Mouse (Mus musculus) frontal cortex, postnatal 14 days (tissue): ENCODE data around the gene Smarca2.

Source experiments
- DNase-seq, 2 experiments: peaks; one replicate each; pipeline ENCODE4 v3.0.0; 2022; ENCODE audit warnings: low spot score in 2 of 2

The Smarca2 gene

DNA sequence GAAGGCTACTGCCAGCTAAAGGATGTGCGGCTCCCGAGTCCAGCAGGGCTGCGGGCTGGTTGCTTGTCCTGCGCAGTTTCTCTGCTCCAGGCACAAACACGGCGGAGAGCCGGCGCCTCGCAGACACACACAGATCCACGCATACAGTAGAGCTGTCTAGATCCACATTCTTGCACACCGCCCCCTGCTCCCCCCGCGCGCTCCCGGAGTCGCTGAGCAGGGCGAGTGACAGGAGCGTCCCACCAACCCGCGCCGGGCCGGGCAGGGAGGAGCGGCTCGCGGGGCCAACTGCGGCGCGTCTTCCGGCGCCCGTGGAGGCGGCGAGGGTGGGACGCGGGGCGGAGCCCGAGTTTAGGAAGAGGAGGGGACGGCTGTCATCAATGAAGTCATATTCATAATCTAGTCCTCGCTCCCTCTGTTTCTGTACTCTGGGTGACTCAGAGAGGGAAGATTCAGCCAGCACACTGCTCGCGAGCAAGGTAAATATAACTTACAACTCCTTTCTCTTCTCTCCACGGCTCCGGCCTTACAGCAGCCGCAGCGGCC is at the start of gene Smarca2:
Smarca2 (plus strand) TSS at position 296 of the 546 bp plus-strand sequence.
- peak; percentile 95 to 96 for DNase-seq

GRCm38 (mm10) chr19:26564850-26565249 is 40.0 kb upstream of the Smarca2 start:
- DNase-seq: no peak

DNA sequence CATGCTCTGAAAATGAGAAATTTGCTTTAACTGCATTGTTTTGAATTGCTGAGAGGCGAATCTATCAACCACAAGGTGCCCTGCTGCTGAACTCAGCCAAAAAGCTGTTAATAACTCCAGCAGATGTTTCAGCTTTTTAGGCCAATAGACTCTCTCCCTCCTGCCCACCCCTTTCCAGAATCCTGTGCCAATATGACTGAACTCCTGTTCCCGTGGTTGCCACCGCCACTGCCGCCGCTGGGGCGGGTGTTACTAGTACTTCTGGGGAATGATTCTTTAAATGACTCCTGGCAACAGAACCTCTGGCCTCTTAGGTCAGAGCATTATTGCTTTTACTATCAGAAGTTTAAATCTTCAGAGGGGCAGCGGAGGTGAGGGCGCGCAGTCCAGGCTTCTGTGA is 38.7 kb upstream of the Smarca2 start:
- no peak for DNase-seq

DNA sequence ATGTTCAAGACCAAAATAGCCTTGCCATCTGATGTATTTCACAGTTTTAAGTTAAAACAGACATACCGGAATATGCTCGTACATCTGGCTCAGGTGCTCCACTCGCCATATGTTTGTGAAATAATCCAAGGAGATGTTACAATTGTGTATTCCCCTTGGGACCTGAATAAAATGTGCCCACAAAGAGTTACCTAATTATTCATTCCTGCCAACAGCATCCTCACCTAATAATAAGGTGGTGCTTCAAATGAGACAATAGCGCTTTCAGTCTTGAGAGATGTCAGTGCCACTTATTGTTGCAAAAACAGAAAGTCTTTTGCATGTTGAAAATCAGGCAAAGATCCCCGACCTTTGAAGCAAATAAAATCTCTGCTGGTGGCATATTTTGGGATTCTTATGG is 36.6 kb upstream of the Smarca2 start:
- no peak for DNase-seq

DNA sequence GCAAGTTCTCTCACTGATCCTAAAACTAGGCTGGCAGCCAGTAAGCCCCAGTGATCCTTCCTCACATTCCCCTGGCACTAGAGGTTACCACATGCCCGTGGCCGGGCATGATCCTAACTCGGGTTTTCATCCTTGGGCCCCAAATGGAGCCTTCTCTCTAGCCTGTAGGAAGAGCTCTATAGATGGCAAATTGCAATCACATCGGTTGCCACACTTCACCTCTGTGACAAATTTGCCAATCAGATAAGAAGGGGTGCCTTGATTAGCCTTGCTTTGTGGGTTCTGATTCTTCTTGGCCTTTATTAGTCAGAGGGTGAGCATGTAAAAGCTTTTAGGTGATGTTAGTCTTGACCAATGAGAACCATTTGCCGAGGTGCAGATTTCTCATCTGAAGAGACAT is 35.9 kb upstream of the Smarca2 start:
- no peak for DNase-seq

DNA sequence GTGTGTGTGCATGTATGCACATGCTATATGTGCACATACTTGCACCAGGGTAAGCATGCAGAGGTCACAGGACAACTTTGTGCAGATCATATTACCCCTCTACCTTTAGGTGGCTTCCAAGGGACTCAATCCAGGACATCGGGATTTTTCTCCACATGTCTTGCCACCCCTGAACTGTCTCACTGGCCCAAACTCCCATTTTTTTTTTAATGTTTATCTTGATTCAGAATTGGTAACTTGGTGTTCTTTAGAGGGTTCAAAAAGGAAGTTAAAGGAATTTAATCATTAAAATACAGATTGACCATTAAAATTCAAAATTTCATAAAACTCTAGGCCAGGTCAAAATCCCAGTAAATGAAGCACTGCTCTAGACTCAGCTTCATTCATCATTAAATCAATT is 35.4 kb upstream of the Smarca2 start:
- DNase-seq: no peak

- no peak for DNase-seq
Observed at GRCm38 (mm10) chr19:26579645-26580044, 25.2 kb upstream of the Smarca2 start.

DNA sequence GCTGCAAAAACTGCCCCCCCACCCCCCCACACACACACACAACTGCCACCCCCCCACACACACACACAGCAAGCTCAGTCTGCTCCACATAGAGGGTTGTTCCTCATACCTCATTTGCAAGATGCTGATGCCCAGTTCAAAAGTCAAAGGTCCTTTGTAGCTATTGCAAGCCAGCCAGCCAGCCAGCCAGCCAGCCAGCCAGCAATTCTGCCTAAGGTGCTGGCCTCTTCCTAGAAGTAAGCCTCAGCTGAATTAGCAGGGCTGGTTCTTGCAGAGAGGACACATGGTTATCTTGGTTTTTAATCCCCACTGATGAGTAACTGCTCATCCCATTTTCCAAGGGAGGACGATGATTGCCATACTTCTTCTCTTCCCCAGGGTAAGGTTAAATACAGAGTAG is 24.8 kb upstream of the Smarca2 start:
- DNase-seq: no peak

DNA sequence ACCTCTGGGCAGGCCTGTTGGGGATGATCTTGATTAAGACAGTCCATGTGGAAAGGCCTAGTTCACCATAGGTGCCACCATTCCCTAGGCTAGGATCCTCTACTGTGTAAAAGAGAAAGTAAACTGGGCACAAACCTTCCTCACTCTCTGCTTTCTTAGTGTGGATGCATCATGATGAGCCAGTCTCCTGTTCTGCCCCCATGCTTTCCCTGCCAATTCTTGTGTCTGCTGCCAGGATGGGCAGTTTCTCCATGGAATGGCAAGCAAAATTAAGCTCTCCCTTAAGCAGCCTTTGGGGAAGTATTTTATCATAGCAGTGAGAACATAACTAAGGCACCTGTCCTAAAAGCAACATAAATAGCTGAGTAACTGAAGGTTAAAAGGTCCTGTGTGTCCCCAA is 10.2 kb upstream of the Smarca2 start:
- no peak for DNase-seq

- no peak for DNase-seq
Observed at GRCm38 (mm10) chr19:26601459-26601858, 3.4 kb upstream of the Smarca2 start.

DNA sequence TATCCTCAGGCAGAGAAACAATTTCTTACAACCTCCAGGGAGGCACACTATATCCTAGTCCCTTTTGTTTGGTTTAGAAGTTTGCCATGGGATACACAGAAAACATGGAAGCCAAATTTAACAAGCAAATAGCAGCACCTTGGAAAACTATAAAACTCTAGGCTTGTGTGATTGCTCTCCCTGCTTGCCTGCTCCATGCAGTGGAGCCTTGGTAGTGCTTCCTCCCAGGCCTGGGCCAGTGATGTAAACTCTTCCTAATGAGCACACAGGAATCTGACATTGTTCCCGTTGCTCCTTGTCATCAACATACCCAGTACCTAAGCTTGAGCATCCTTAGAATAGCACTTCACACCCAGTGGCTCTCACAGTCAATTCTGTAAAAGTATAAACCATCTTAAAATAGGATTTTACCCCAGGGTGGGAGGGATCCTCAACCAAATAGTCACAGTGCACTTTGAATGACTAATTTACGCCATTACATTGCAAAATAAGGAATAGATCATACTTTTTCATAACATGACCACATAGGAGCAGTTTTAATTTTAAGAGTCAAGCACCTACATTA is 1.5 kb upstream of the Smarca2 start:
- no peak for DNase-seq

DNA sequence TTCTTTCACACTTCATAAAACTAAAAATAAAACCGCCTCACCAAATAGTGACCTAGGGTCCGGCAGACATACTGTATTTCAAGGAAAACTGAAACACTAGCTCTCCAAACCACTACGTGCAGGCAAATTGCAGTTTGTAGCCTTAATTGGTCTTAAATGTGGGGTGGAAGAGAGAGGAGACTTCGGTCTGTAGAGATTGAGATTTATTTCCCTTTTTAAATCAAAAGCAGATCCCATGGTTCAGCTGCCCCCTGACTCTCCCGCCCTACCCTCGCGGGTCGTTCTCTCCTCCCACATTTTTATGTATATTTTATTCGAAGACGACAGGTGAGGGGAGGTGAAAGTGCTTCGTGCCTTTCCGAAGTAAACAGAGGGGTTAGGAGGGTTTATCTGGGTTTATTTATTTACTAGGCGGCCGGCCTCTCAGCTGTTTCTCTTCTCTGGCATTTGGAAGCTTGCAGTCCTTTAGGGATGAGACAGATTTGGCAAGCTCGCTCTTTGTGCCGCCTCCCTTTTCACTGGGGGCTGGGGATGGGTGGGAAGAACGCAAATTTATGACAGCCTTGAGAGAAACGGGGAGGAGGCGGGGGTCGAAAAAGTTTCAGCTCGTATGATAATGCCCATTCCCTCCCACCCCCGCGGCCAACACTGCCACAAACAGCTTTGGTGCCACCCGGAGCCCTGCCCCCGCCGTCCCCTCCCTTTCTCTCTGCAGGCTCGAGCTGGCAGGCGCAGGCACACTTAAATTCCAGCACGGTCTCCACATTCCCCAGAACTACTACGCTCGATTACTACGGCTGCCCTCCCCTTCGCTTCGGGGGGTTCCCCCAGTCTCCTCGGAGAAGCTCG is 720 bp upstream of the Smarca2 start:
- DNase-seq: no peak

- peak; percentile 51 to 52 for DNase-seq
Observed at GRCm38 (mm10) chr19:26605438-26606320, 829 bp downstream of the Smarca2 start.

GRCm38 (mm10) chr19:26606321-26607155 is 1.7 kb downstream of the Smarca2 start:
- DNase-seq: peak; percentile 53 to 54

GRCm38 (mm10) chr19:26607156-26607536 is 2.3 kb downstream of the Smarca2 start:
- DNase-seq: no peak

GRCm38 (mm10) chr19:26607551-26608433 is 2.9 kb downstream of the Smarca2 start:
- DNase-seq: peak; percentile 27 to 43

DNA sequence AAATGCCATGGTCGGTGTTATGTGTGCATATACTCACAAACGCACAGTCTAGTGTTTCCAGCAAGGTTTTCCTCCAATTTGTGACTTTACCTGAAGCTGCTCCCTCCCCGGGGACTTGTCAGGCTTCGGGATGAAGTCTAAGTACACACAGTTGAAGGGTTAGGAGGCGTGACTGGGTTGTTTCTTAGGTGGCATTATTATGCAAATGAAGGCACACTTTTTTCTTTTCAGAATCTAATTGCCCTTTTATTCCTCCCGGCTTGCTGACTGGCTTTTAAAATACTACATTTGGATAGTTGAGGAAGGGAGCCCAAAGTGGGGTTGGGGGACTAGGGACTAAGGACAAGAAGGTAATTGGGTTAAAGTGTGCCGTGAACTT is 3.6 kb downstream of the Smarca2 start:
- no peak for DNase-seq

- no peak for DNase-seq
Observed at GRCm38 (mm10) chr19:26609637-26610036, 4.8 kb downstream of the Smarca2 start.

- no peak for DNase-seq
Observed at GRCm38 (mm10) chr19:26612995-26613394, 8.1 kb downstream of the Smarca2 start.

- no peak for DNase-seq
Observed at GRCm38 (mm10) chr19:26613665-26614064, 8.8 kb downstream of the Smarca2 start.
